Mouse (Mus musculus) stomach, postnatal 0 days (tissue): Measurements from ENCODE around the gene Lnx1. TPM values are rescaled to one million over a fixed set of nuclear protein-coding genes. Genes with fewer than 3 reads are reported as not detected.

ENCODE experiments used
- ATAC-seq: fragments of 200-750 bp; cut with Nextera tagmentation; 2 replicates; pipeline ENCODE4 v1.8.0; 2017; ENCODE audit not compliant: low FRiP score, low TSS enrichment
- DNase-seq: peaks from one replicate; pipeline ENCODE4 v3.0.0-alpha.2; 2016; ENCODE audit warnings: low spot score
- H3K27ac ChIP-seq: fragments of 300-500 bp; sonication (generic); replicated peaks from 2 replicates; pipeline ENCODE4 v1.5.1; 2014; ENCODE audit warnings: mild to moderate bottlenecking, control low read depth
- H3K27me3 ChIP-seq: fragments of 300-500 bp; sonication (generic); 2 replicates; pipeline ENCODE4 v1.6.1; 2014; ENCODE audit warnings: low read length; ENCODE audit not compliant: control insufficient read depth, insufficient read depth
- H3K36me3 ChIP-seq: fragments of 300-500 bp; sonication (generic); 2 replicates; pipeline ENCODE4 v1.6.1; 2014; ENCODE audit warnings: low read length, mixed read lengths; ENCODE audit not compliant: control insufficient read depth, insufficient read depth
- H3K4me1 ChIP-seq: fragments of 300-500 bp; sonication (generic); replicated peaks from 2 replicates; pipeline ENCODE4 v1.6.1; 2014; ENCODE audit warnings: antibody characterized with exemption; ENCODE audit not compliant: control insufficient read depth, insufficient read depth
- H3K4me2 ChIP-seq: fragments of 300-500 bp; sonication (generic); replicated peaks from 2 replicates; pipeline ENCODE4 v1.6.1; 2014; ENCODE audit warnings: low read depth, mild to moderate bottlenecking, control low read depth, moderate library complexity
- H3K4me3 ChIP-seq: fragments of 300-500 bp; sonication (generic); 2 replicates; pipeline ENCODE4 v1.5.1; 2014; ENCODE audit warnings: low read depth, low read length, control low read depth
- H3K9ac ChIP-seq: fragments of 300-500 bp; sonication (generic); 2 replicates; pipeline ENCODE4 v1.6.1; 2014; ENCODE audit warnings: mild to moderate bottlenecking, low read length, control low read depth, mixed read lengths
- H3K9me3 ChIP-seq: fragments of 300-500 bp; sonication (generic); 2 replicates; pipeline ENCODE4 v1.6.1; 2016; ENCODE audit warnings: low read length; ENCODE audit not compliant: control insufficient read depth
- CTCF ChIP-seq: IDR thresholded peaks from 2 replicates; pipeline ENCODE4 v1.5.1; 2016; ENCODE audit warnings: antibody characterized with exemption, low read depth, mild to moderate bottlenecking, moderate library complexity
- EP300 ChIP-seq: optimal IDR thresholded peaks from 2 replicates; pipeline ENCODE3; 2016; ENCODE audit warnings: antibody characterized with exemption
- WGBS: fragments of 180-500 bp; shearing (Covaris S2); extraction: QIAGEN DNeasy Blood & Tissue Kit; methylation state at CpG from one replicate; pipeline ENCODE4 v1.1.7; 2014; 5-methylcytosine and 5-hydroxymethylcytosine counted together
- polyA plus RNA-seq: library from polyadenylated mRNA; unstranded; fragments of >200 nt; fragmentation: Nextera tagmentation; extraction: Ambion mirVana; gene quantifications from 2 replicates; pipeline ENCODE4 v1.2.1, GENCODE M21; 2015

Lnx1 gene
- polyA plus RNA-seq, 1 experiment from 2014 or later: 13.1 TPM

DNA sequence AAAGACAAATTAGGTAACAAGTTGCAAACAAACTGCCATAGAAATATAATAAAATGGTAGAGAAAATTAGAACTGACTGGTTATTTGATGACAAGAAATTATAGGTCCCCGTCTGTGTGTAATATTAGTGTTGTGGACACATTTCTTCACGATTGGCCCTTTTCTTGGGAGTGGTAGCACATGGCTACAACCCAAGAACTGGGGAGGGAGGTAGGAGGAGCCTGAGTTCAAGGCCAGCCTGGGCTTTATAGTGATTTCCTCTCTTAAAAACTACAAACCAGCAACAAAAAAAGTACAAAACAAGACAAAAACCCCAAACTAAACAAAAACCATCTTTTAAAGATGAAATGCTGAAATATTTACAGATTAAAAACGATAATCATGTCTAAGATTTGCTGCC, 31.8 kb downstream of the Lnx1 start:
- Histone ChIP-seq H3K9ac (no peak overlapping the region), H3K27ac (no peak overlapping the region), H3K9me3 (no peaks in the 10 kb centered on the region), H3K4me2 (no peak overlapping the region), H3K27me3 (no peaks in the 10 kb centered on the region), H3K36me3 (no peaks in the 10 kb centered on the region; the same call in 1 of the 2 replicates), H3K4me3 (no peak overlapping the region), H3K4me1 (no peaks in the 10 kb centered on the region)
- DNase-seq: no peak
- TF ChIP-seq CTCF: no peak
- no peak for TF ChIP-seq EP300
- 71% methylated on average over 3 of the region's 3 CpGs for WGBS
- no peak for ATAC-seq

DNA sequence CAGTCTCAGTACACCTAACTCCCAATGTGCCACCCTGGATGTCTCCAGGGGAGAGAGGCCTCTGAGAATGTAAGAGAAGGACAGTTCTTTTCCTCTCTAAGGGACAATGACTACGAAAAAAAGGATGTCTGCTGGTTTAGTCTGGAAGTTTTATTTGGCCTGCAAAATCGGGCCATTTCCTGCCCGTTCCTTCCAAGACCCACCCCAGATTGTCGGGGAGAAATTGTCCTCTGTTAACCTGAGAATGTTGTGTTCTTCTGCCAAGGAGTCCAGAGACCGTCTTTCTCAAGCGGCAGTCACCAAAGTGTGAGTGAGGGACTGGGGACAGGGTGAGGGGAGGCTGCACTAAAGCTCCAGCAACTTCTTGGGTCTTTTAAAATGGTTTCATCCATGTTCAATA, 32.8 kb downstream of the Lnx1 start:
- DNase-seq (no peak), ATAC-seq (no peak)
- no peaks in the 10 kb centered on the region; the same call in 1 of the 2 replicates for H3K36me3 ChIP-seq
- TF ChIP-seq CTCF (no peak), EP300 (no peak)
- H3K4me1 ChIP-seq: no peaks in the 10 kb centered on the region
- H3K9me3 ChIP-seq: no peaks in the 10 kb centered on the region
- no peak overlapping the region for H3K9ac ChIP-seq
- no peaks in the 10 kb centered on the region for H3K27me3 ChIP-seq
- H3K4me3 ChIP-seq: no peak overlapping the region
- H3K27ac ChIP-seq: no peak overlapping the region
- H3K4me2 ChIP-seq: no peak overlapping the region
- WGBS: 75% methylated on average over 6 of the region's 6 CpGs

DNA sequence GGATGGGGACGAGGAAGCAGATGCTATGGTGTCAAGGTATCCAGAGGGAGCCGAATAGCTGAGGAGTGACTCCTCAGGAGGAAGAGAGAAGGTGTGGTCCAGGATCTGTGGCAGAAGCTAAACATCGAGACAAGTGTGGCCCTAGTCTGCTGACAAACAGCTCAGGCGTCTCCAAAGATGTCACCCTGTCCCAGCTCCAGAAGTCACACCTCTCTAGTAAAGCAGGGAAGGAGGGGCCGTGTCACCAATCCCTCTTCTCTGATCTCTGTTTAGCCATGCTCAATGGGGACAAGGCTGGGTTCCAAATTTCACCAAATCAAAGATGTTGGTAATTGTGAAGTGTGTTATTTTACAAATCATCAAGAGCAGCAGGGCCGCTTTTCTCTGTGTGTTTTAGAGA, 33.8 kb downstream of the Lnx1 start:
- ATAC-seq (no peak), DNase-seq (no peak)
- WGBS: 67% methylated on average over 6 of the region's 6 CpGs
- H3K4me1 ChIP-seq: no peaks in the 10 kb centered on the region
- no peak overlapping the region for H3K27ac ChIP-seq
- TF ChIP-seq CTCF (no peak), EP300 (no peak)
- H3K27me3 ChIP-seq: no peaks in the 10 kb centered on the region
- H3K4me2 ChIP-seq: no peak overlapping the region
- no peaks in the 10 kb centered on the region; the same call in 1 of the 2 replicates for H3K36me3 ChIP-seq
- no peak overlapping the region for H3K9ac ChIP-seq
- no peaks in the 10 kb centered on the region for H3K9me3 ChIP-seq
- H3K4me3 ChIP-seq: no peak overlapping the region

DNA sequence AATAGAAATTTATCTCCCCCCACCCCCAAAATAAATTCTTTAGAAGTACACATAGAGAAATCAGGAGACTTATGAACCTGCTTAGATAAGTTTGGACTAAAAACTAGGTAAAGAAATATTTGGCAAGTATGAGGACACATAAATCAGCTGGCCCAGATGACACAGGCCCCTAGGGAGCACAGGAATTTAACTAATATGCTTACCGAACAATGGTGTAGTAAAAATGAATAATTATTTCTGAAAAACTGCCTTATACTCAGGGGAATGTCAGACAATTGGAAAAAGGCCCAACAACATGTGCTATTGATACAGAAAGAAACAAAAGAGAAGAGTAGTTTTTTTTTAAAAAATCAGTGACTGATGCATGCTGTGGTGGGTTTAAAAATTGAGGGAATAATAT, 40.1 kb downstream of the Lnx1 start:
- Histone ChIP-seq H3K4me3 (no peak overlapping the region), H3K4me2 (no peak overlapping the region), H3K9me3 (no peaks in the 10 kb centered on the region), H3K9ac (no peak overlapping the region), H3K36me3 (no peaks in the 10 kb centered on the region), H3K27ac (no peak overlapping the region), H3K4me1 (no peaks in the 10 kb centered on the region), H3K27me3 (no peaks in the 10 kb centered on the region)
- 32% methylated on average over 1 of the region's 1 CpGs for WGBS
- TF ChIP-seq EP300: no peak
- TF ChIP-seq CTCF: no peak
- no peak for DNase-seq
- ATAC-seq: no peak

DNA sequence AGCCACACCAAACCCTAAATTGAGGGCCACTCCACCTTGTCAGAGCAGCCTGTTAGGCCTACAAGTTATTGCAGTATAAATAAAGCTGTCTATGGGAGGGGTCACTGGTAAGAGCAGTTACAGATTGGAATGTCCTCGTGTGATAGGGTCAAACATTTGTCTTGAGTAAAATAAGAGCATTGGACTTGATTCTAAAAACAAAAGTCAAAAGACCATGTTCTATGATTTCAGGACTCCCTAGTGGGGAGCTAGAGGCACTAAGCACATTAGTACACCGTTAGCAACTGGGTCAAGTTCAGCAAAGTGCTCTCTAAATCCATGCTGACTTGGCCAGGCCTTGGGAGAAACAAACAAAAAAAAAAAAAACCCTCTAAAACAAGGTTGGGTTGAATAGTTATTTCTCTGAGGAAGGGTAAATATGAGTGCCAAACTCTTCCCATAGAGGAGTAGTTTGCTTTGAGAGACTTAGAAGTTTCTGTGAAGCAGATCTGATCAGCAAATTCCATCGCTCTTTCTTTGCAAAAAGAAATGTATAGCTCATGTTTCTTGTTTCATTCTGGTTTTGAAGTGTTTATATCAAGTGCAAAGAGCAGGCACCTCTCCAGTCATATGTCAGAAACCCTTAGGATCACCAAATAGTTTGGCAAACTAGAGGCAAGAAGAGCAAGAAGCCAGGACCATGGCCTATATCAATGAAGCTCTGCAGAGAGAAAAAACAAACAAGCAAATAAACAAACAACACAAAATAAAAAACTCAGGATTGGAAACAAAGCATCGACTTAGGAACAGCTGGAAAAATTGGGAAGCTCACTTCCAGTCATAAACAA, 40.8 kb downstream of the Lnx1 start:
- Histone ChIP-seq H3K4me2 (no peak overlapping the region), H3K4me1 (no peaks in the 10 kb centered on the region), H3K4me3 (no peak overlapping the region), H3K27me3 (no peaks in the 10 kb centered on the region), H3K36me3 (no peaks in the 10 kb centered on the region), H3K27ac (no peak overlapping the region), H3K9ac (no peak overlapping the region), H3K9me3 (no peaks in the 10 kb centered on the region)
- ATAC-seq (no peak), DNase-seq (no peak)
- TF ChIP-seq EP300 (no peak), CTCF (no peak)
- WGBS: 41% methylated on average over 4 of the region's 4 CpGs

DNA sequence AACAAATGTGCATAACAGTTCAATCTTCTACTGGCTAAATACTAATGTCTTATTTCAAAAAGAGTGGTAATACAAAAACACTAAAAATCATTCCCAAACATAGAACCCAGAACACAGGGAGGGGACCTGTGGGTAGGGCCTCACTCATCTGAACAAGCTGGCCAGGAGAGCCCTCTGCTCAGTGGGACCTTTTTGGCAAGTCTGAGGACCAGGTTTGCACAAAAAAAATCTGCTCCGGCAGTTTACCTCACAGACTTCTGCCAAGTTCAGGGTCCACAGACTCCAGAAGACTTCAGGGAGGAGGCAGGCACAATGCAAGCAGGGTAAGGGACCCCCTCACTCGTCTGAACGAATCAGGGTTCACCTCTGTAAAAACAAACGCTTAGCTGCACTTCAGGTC, 42.9 kb downstream of the Lnx1 start:
- no peak for ATAC-seq
- TF ChIP-seq EP300 (no peak), CTCF (no peak)
- WGBS: 49% methylated on average over 4 of the region's 4 CpGs

More for the DNA sequence above, 42.9 kb downstream of the Lnx1 start:
- Histone ChIP-seq H3K27me3 (no peaks in the 10 kb centered on the region), H3K9ac (no peak overlapping the region), H3K36me3 (no peaks in the 10 kb centered on the region), H3K9me3 (no peaks in the 10 kb centered on the region), H3K4me3 (no peak overlapping the region), H3K4me1 (no peaks in the 10 kb centered on the region), H3K27ac (no peak overlapping the region), H3K4me2 (no peak overlapping the region)
- no peak for DNase-seq
